Mouse (Mus musculus) cerebellum, adult 2 months (tissue): ENCODE data around the gene Eml5. TPM values are rescaled to one million over a fixed set of nuclear protein-coding genes. Genes with fewer than 3 reads are reported as not detected.

Source experiments
- DNase-seq, 2 experiments: peaks; one replicate each; pipeline ENCODE4 v3.0.0; 2021
- H3K27ac ChIP-seq: fragments of 200-500 bp; 2 replicates; pipeline ENCODE4 v1.5.1; 2012; ENCODE audit warnings: low read length, control low read depth, inconsistent platforms; ENCODE audit not compliant: insufficient read depth
- H3K27me3 ChIP-seq: fragments of 200-500 bp; 2 replicates; pipeline ENCODE4 v1.6.1; 2012; ENCODE audit warnings: inconsistent platforms, mild to moderate bottlenecking, low read length, moderate library complexity; ENCODE audit not compliant: control insufficient read depth, insufficient read depth
- H3K4me1 ChIP-seq: fragments of 200-500 bp; 2 replicates; pipeline ENCODE4 v1.6.1; 2011; ENCODE audit warnings: low read length; ENCODE audit not compliant: control insufficient read depth, insufficient read depth
- H3K4me3 ChIP-seq: fragments of 200-500 bp; replicated peaks from 2 replicates; pipeline ENCODE3; 2011; ENCODE audit warnings: mild to moderate bottlenecking, low read depth, low read length, control low read depth; ENCODE audit not compliant: insufficient read depth
- CTCF ChIP-seq: fragments of 200-500 bp; IDR thresholded peaks from 2 replicates; pipeline ENCODE4 v1.5.1; 2011; ENCODE audit warnings: low read depth, mild to moderate bottlenecking, control low read depth, low read length, moderate library complexity, borderline replicate concordance; ENCODE audit not compliant: insufficient read depth
- POLR2A ChIP-seq: fragments of 200-500 bp; IDR thresholded peaks from 2 replicates; pipeline ENCODE4 v1.6.1; 2011; ENCODE audit warnings: low read length, control low read depth, borderline replicate concordance; ENCODE audit not compliant: insufficient read depth
- WGBS: fragments of 180-500 bp; shearing (Covaris S2); methylation state at CpG from one replicate; pipeline ENCODE4 v1.1.7; 2018; 5-methylcytosine and 5-hydroxymethylcytosine counted together
- polyA plus RNA-seq: library from polyadenylated mRNA; depleted of rRNA; stranded (reverse); fragments of >200 nt; gene quantifications from 2 replicates; pipeline ENCODE4 v1.2.3, GENCODE M21; 2012; rRNA removed

Gene Eml5
- polyA plus RNA-seq, result 117 and 136 TPM in 2 replicates

GRCm38 (mm10) chr12:98900881-98901801, at the start of gene Eml5:
Gene Eml5 (minus strand): TSS chr12:98901484.
- H3K4me3 ChIP-seq, result peak within 1 kb of the TSS; percentile 88

GRCm38 (mm10) chr12:98932856-98933255, 31.6 kb upstream of the Eml5 start:
- no peaks in the 10 kb centered on the region for H3K27me3 ChIP-seq
- TF ChIP-seq POLR2A, result no peak
- no peak for TF ChIP-seq CTCF
- H3K4me1 ChIP-seq, result no peaks in the 10 kb centered on the region
- no peak overlapping the region for H3K27ac ChIP-seq
- no peak for DNase-seq
- WGBS, result 95% methylated on average over 1 of the region's 1 CpGs
- no peak overlapping the region for H3K4me3 ChIP-seq

More at GRCm38 (mm10) chr12:98900881-98901801, at the start of gene Eml5:
- Histone ChIP-seq H3K4me1 (no peaks in the 10 kb centered on the region), H3K27ac (peak within 1 kb of the TSS; percentile 91), H3K27me3 (no peaks in the 10 kb centered on the region)
- DNase-seq, result peak; percentile 88 to 90
- TF ChIP-seq POLR2A (peak; percentile 76), CTCF (no peak)
- WGBS, result under 1% methylated on average over 100 of the region's 101 CpGs

GRCm38 (mm10) chr12:98932441-98932840, 31.2 kb upstream of the Eml5 start:
- no peak for DNase-seq
- 88% methylated on average over 4 of the region's 4 CpGs for WGBS
- H3K27me3 ChIP-seq, result no peaks in the 10 kb centered on the region
- H3K27ac ChIP-seq, result no peak overlapping the region
- H3K4me1 ChIP-seq, result no peaks in the 10 kb centered on the region
- TF ChIP-seq CTCF (no peak), POLR2A (no peak)
- H3K4me3 ChIP-seq, result no peak overlapping the region

GRCm38 (mm10) chr12:98931174-98931573, 29.9 kb upstream of the Eml5 start:
- WGBS, result 86% methylated on average over 4 of the region's 4 CpGs
- Histone ChIP-seq H3K4me3 (no peak overlapping the region), H3K27me3 (no peaks in the 10 kb centered on the region), H3K4me1 (no peaks in the 10 kb centered on the region), H3K27ac (no peak overlapping the region)
- TF ChIP-seq CTCF (no peak), POLR2A (no peak)
- no peak for DNase-seq

- H3K4me3 ChIP-seq, result peak within 1 kb of the TSS; percentile 97
- under 1% methylated on average over 35 of the region's 35 CpGs for WGBS
- TF ChIP-seq CTCF (no peak), POLR2A (peak; percentile 66; the same call in 1 of the 2 replicates)
- H3K27ac ChIP-seq, result peak within 1 kb of the TSS; percentile 86
- H3K4me1 ChIP-seq, result no peaks in the 10 kb centered on the region
- DNase-seq, result peak; percentile 89 to 94
- H3K27me3 ChIP-seq, result no peaks in the 10 kb centered on the region
These were observed 19.1 kb upstream of the Eml5 start, which contains the start of gene Ttc8 for GRCm38 (mm10) chr12:98920194-98920991. Gene Ttc8 (plus strand): TSS chr12:98920574.

GRCm38 (mm10) chr12:98910096-98910495, 8.8 kb upstream of the Eml5 start:
- Histone ChIP-seq H3K27me3 (no peaks in the 10 kb centered on the region), H3K27ac (no peak overlapping the region), H3K4me1 (no peaks in the 10 kb centered on the region), H3K4me3 (no peak overlapping the region)
- TF ChIP-seq POLR2A, result no peak
- TF ChIP-seq CTCF, result no peak
- WGBS, result 69% methylated on average over 9 of the region's 9 CpGs
- no peak for DNase-seq

- H3K4me3 ChIP-seq, result no peak overlapping the region
- no peaks in the 10 kb centered on the region for H3K4me1 ChIP-seq
- TF ChIP-seq POLR2A (no peak), CTCF (no peak)
- WGBS, result 88% methylated on average over 5 of the region's 5 CpGs
- no peak for DNase-seq
- H3K27me3 ChIP-seq, result no peaks in the 10 kb centered on the region
- no peak overlapping the region for H3K27ac ChIP-seq
These were observed 4.2 kb upstream of the Eml5 start for GRCm38 (mm10) chr12:98905466-98905865.
